Mouse (Mus musculus): ENCODE results near the gene Ncapd2.

- TF ChIP-seq POLR2A (IDR thresholded peaks at IDR 0.05; ENCODE audit: low read depth, low read length) (no peak), CTCF (IDR thresholded peaks at IDR 0.05; ENCODE audit: extremely low read depth, insufficient read length, insufficient replicate concordance, low read depth, low read length) (no peak)
Measured at GRCm38 (mm10) chr6:125148926-125149568, 42.5 kb downstream of the Ncapd2 start.

Measured in small intestine, adult 2 months (tissue).